Mouse (Mus musculus) layer of hippocampus, postnatal 25 days (tissue): Measurements from ENCODE around the gene Shroom1. TPM values are rescaled to one million over a fixed set of nuclear protein-coding genes. Genes with fewer than 3 reads are reported as not detected.

Experiments
- DNase-seq, 2 experiments: peaks; one replicate each; pipeline ENCODE4 v3.0.0; 2022; ENCODE audit warnings: mixed read lengths in 2 of 2, low spot score in 1 of 2; ENCODE audit errors: extremely low spot score in 1 of 2
- microRNA-seq, 2 experiments: library from miRNA; unstranded; fragments of <30 nt; microRNA quantifications; one replicate each; pipeline ENCODE4 v1.2.0; 2021
- total RNA-seq, 2 experiments: library from RNA; stranded (reverse); gene quantifications; 2 replicates each; pipeline ENCODE4 v1.2.3; 2021

The Shroom1 gene
- total RNA-seq, 2 experiments from 2014 or later: 3.8 to 4.1 TPM

DNA sequence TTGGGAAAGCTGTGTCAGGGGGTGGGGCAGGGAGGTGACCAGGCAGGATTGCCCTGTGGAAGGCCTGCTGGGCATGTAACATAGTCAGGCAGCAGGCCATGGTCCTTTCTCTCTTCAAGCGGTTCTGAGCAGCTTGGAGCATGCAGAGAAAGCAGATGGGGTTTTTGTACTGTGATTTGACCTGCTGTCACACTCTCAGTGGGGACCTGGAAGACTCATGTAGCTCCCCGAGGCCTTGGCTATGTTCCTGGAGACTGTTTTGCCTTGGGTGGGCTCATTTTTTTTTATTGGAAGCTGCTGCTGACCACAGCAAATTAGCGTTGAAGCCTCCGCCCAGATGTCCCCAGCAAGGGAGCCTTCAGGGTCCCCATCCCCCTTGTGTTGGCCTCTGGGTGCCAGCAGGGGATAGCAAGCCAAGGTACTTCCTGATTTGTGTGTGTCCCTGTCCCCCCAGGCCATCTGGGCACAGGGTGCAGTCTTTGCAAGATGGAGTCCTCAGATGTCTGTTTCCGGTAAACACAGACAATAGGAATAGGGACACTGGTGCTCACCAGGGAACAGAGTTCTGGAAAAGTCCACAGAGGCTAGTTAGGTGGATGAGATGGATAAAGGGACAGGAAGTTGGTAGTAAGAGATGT is 48.1 kb downstream of the Shroom1 start:
- no peak for DNase-seq

DNA sequence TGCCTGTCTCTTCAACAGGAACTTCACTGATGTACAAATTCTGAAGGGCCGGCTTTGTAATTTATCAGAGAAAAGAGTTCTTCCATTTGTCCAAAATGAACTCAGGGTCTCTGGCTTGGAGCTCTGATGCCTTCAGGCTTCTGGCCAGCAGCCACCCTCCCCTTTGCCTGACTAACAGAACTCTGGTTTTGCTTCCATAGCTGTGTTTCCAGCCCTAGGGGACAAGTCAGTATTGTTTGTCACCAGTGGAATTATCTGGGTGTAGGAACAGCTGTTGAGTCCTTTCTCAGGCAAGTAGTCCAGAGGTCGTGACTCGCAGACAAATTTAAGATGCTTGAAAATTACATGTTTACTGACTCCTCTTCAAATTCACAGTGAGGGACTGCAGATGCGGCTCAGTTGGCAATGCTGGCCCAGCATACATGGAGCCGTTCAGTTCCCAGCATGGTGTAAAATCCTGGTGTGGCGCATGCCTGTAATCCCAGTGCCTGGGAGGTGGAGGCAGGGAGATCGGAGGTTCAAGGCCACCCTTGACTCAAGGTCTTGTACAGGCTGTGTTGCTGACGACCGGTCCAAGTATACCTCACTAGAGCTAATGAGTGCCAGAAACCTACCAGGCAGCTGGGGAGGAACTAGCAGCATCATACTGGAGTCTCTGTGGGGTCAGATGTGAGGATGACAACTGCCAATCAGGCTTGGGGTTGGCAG is 50.2 kb downstream of the Shroom1 start:
- DNase-seq: no peak

DNA sequence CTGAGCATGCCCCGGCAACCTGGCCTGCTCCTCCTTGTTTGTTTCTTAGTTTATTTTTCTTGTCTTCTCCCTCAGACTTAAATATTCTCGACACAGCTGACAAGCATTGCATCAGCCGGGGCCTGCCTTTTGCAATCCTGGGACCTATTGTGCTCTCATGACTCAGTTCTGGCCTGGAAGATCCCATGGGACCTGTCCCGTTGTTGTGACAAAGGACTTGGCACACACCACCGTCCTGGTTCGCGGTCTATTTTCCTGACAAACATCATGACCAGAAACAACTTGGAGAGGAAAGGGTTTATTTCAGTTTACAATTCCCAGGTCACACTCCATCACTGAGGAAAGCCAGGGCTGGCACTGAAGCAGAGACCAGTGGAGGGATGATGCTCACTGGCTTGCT is 51.1 kb downstream of the Shroom1 start:
- no peak for DNase-seq

GRCm38 (mm10) chr11:53508591-53508990 is 51.6 kb downstream of the Shroom1 start:
- no peak for DNase-seq

GRCm38 (mm10) chr11:53510351-53510750 is 53.3 kb downstream of the Shroom1 start:
- no peak for DNase-seq

- DNase-seq: no peak
Observed at GRCm38 (mm10) chr11:53516775-53517627, 60.0 kb downstream of the Shroom1 start.

Small RNA genes lying within 50 kb of the gene (microRNA-seq; reads per million reads assigned to microRNA genes)
- 0 to 0.18 reads per million in 2 experiments for gene Mir6920

Other genes with a start within 250 kb of the Shroom1 start
- 100 to 1,000 TPM; 173 to 178 TPM for gene Hspa4, start 156.7 kb upstream of the Shroom1 start, total RNA-seq
- 10 to 100 TPM in 1 of 2 experiments, 1 to 10 TPM in 1; 9.3 to 10.2 TPM for gene Zcchc10, start 132.5 kb upstream of the Shroom1 start, total RNA-seq
- 100 to 1,000 TPM; 199 to 222 TPM for gene Aff4, start 106.4 kb upstream of the Shroom1 start, total RNA-seq
- gene Leap2, start 34.0 kb upstream of the Shroom1 start, total RNA-seq: not detected
- gene Uqcrq, start 26.4 kb upstream of the Shroom1 start, total RNA-seq: 100 to 1,000 TPM; 444 to 504 TPM
- 1 to 10 TPM in 1 of 2 experiments, under 1 TPM in 1; 0.64 to 1.1 TPM for gene Gdf9, start 26.2 kb upstream of the Shroom1 start, total RNA-seq
- under 1 TPM; 0.12 to 0.26 TPM for gene Gm10447, start 95 bp upstream of the Shroom1 start, total RNA-seq
- not detected for gene Gm9837, start 13.3 kb downstream of the Shroom1 start, total RNA-seq
- 1 to 10 TPM; 1.8 to 2.5 TPM for gene Gm9945, start 23.0 kb downstream of the Shroom1 start, total RNA-seq
- gene Sowaha, start 23.1 kb downstream of the Shroom1 start, total RNA-seq: 100 to 1,000 TPM; 125 to 132 TPM
- 100 to 1,000 TPM; 252 to 260 TPM for gene Sept8, start 62.1 kb downstream of the Shroom1 start, total RNA-seq
- 100 to 1,000 TPM; 120 to 131 TPM for gene Kif3a, start 110.2 kb downstream of the Shroom1 start, total RNA-seq
- gene Il4, start 161.5 kb downstream of the Shroom1 start, total RNA-seq: not detected
- gene Il13, start 177.5 kb downstream of the Shroom1 start, total RNA-seq: not detected